Mouse (Mus musculus): ENCODE data around the gene Ints11. TPM values are rescaled to one million over a fixed set of nuclear protein-coding genes. Genes with fewer than 3 reads are reported as not detected.

Gene Ints11
- polyA plus RNA-seq, 1 experiment = 21.7 TPM

DNA sequence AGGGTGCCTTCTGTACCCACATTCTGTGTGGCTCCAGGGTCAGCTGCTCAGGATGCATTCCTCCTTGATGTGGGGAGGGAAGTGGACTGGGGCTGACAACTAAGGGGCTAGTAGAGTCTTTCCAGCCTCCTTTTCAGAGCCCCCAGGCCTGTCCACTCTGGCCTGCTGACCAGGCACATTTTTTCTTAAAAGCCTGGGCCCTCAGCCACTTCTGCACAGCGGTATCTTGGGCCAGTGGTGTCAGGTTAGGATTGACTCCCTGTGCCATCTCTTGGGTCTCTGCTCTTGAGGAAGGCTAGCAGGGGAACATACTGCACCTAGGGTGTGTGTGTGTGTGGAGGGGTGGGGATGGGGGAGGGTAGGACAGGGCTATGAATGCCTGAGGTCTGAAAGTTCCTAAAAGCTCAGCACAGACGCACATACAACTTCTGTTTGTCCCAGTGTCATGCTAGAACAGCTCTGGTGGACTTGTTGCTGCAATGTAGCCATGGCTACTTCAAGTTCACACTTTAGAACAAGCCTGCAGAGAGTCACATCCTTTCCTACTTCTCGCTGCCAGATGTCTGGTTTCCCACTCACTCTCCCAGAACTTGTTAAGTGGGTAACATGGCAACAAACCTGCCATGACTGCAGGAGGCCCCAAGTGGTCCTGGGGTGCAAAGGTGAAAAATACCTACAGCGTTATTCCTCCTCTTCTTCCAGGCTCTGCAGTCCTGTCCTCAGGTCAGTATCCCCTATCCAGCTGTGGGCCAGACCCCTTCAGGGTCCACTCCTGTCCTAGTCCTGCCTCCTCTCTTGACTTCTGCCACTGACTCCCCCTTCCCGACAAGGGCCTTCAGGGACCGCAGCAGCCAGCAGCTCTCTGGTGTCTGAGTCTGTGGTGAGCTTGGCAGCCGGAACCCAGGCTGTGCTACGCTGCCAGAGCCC lies 29.0 kb upstream of the Ints11 start:
- no peak for TF ChIP-seq CTCF (IDR thresholded peaks at IDR 0.05; ENCODE audit: control insufficient read depth, insufficient read depth, insufficient replicate concordance, low read depth, low read length)
- no peak for TF ChIP-seq POLR2A (IDR thresholded peaks at IDR 0.05; ENCODE audit: control insufficient read depth, low read depth, low read length)
- H3K4me3 ChIP-seq (ENCODE audit: control insufficient read depth, low read depth, low read length) = peak overlapping the region; percentile 58
- no peaks in the 10 kb centered on the region; the same call in 1 of the 2 replicates for H3K36me3 ChIP-seq (ENCODE audit: control insufficient read depth, insufficient read depth, low read length)
- H3K27ac ChIP-seq (ENCODE audit: control insufficient read depth, insufficient read depth, low read depth, low read length) = peak overlapping the region; percentile 64
- peaks cover 22% of the 10 kb centered on the region for H3K4me1 ChIP-seq (ENCODE audit: control insufficient read depth, insufficient read depth, low read length)
- H3K27me3 ChIP-seq (ENCODE audit: control insufficient read depth, insufficient read depth, low read length) = no peaks in the 10 kb centered on the region

DNA sequence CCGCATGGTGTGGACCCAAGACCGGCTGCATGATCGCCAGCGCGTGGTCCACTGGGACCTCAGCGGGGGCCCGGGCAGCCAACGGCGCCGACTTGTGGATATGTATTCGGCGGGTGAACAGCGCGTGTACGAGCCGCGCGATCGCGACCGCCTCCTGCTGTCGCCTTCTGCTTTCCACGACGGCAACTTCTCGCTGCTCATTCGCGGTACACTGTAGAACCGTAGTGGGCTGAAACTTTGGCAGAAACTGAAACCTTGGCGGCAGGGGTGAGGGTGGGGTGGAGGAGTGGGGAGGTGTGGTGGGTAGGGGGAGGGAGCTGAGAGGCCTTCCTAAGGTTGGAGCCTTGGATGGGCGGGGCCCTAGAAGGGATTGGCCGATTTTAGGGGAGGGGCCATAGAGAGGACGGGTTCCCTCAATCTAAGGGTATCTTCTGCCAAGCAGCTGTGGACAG lies 28.3 kb upstream of the Ints11 start:
- no peaks in the 10 kb centered on the region; the same call in 1 of the 2 replicates for H3K36me3 ChIP-seq (ENCODE audit: control insufficient read depth, insufficient read depth, low read length)
- peaks cover 22% of the 10 kb centered on the region for H3K4me1 ChIP-seq (ENCODE audit: control insufficient read depth, insufficient read depth, low read length)
- no peaks in the 10 kb centered on the region for H3K27me3 ChIP-seq (ENCODE audit: control insufficient read depth, insufficient read depth, low read length)
- H3K27ac ChIP-seq (ENCODE audit: control insufficient read depth, insufficient read depth, low read depth, low read length) = peak overlapping the region; percentile 19; the same call in 1 of the 2 replicates
- TF ChIP-seq CTCF (IDR thresholded peaks at IDR 0.05; ENCODE audit: control insufficient read depth, insufficient read depth, insufficient replicate concordance, low read depth, low read length) = no peak
- peak; percentile 46; the same call in 1 of the 2 replicates for TF ChIP-seq POLR2A (IDR thresholded peaks at IDR 0.05; ENCODE audit: control insufficient read depth, low read depth, low read length)
- peak overlapping the region; percentile 58 for H3K4me3 ChIP-seq (ENCODE audit: control insufficient read depth, low read depth, low read length)

DNA sequence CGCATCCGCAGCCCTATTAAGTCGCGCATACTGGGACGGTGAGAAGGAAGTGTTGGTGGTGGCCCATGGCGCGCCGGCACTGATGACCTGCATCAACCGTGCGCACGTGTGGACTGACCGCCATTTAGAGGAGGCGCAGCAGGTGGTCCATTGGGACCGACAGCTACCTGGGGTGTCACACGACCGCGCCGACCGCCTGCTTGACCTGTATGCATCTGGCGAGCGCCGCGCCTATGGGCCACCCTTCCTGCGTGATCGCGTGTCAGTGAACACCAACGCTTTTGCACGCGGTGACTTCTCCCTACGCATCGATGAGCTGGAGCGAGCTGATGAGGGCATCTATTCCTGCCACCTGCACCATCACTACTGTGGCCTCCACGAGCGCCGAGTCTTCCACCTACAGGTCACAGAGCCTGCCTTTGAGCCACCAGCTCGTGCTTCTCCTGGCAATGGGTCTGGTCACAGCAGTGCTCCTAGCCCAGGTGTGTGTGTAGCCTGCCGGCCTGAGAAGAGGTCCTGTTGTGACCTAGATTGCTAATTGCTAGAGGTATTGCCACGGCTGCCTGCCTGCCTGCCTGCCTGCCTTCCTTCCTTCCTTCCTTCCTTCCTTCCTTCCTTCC lies 27.6 kb upstream of the Ints11 start:
- Histone ChIP-seq H3K36me3 (ENCODE audit: control insufficient read depth, insufficient read depth, low read length) (no peaks in the 10 kb centered on the region; the same call in 1 of the 2 replicates), H3K4me1 (ENCODE audit: control insufficient read depth, insufficient read depth, low read length) (peaks cover 27% of the 10 kb centered on the region), H3K27me3 (ENCODE audit: control insufficient read depth, insufficient read depth, low read length) (no peaks in the 10 kb centered on the region), H3K27ac (ENCODE audit: control insufficient read depth, insufficient read depth, low read depth, low read length) (no peak overlapping the region), H3K4me3 (ENCODE audit: control insufficient read depth, low read depth, low read length) (peak overlapping the region; percentile 58)
- TF ChIP-seq POLR2A (IDR thresholded peaks at IDR 0.05; ENCODE audit: control insufficient read depth, low read depth, low read length) (no peak), CTCF (IDR thresholded peaks at IDR 0.05; ENCODE audit: control insufficient read depth, insufficient read depth, insufficient replicate concordance, low read depth, low read length) (no peak)

DNA sequence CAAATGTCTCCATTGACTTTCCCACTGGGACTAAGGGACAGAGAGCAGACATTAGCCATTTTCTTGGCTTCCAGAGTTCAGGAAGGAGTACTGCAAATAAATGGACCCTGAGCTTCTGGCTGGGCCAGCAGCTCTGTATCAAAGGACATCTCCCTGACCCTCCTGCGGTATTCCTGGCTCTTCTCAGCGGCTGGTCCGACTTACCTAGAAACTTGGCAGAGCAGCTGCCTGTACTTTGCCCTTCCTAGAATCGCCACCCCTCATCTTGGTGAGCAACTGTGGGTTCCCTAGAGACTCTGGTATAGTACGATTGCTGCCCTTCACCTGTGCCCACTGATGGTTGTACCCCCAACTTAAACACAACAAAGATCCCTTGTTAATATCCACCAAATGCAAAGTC lies 26.1 kb upstream of the Ints11 start:
- H3K4me3 ChIP-seq (ENCODE audit: control insufficient read depth, low read depth, low read length) = no peak overlapping the region
- H3K27me3 ChIP-seq (ENCODE audit: control insufficient read depth, insufficient read depth, low read length) = no peaks in the 10 kb centered on the region
- H3K36me3 ChIP-seq (ENCODE audit: control insufficient read depth, insufficient read depth, low read length) = no peaks in the 10 kb centered on the region; the same call in 1 of the 2 replicates
- TF ChIP-seq CTCF (IDR thresholded peaks at IDR 0.05; ENCODE audit: control insufficient read depth, insufficient read depth, insufficient replicate concordance, low read depth, low read length) (no peak), POLR2A (IDR thresholded peaks at IDR 0.05; ENCODE audit: control insufficient read depth, low read depth, low read length) (no peak)
- peaks cover 29% of the 10 kb centered on the region for H3K4me1 ChIP-seq (ENCODE audit: control insufficient read depth, insufficient read depth, low read length)
- no peak overlapping the region for H3K27ac ChIP-seq (ENCODE audit: control insufficient read depth, insufficient read depth, low read depth, low read length)

DNA sequence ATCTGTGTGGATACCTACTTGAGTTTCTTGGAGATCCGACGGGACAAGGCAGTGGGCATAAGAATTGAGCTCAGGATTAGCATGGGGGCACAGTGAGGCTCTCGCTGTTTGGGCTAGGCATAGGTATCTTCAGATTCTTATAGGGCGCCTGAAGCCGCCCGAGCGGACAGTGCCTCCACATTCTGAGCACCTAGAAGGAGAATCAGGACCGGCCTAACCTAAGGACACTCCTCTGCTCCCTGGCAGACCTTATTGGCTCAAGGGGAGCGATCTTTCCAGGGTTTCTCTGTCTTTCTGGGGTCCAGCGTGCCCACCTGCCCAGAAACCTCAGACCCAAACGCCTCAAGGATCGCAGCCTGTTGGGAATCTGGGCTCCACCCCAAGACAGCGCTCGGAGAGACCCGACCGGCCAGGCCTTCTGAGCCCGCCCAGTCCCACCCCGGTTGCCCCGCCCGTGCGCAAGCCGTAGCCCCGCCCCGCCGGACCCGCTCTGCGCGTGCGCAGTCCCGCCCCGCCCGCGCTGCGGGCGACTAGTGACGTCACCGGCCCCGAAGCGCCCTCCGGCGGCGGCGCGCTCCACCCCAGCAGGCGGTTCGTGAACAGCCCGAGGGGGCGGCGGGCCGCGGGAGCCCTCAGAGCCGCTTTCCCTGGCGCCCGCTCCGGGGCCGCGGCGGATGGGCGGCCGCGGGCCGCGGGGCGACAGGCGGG lies 22.3 kb upstream of the Ints11 start, which contains the start of gene Dvl1:
Gene Dvl1 (plus strand): TSS at position 532 of the 708 bp plus-strand sequence.
- TF ChIP-seq POLR2A (IDR thresholded peaks at IDR 0.05; ENCODE audit: control insufficient read depth, low read depth, low read length) = peak; percentile 69
- no peak for TF ChIP-seq CTCF (IDR thresholded peaks at IDR 0.05; ENCODE audit: control insufficient read depth, insufficient read depth, insufficient replicate concordance, low read depth, low read length)
- peak within 1 kb of the TSS; percentile 92 for H3K4me3 ChIP-seq (ENCODE audit: control insufficient read depth, low read depth, low read length)
- peaks cover 19% of the 10 kb centered on the region for H3K4me1 ChIP-seq (ENCODE audit: control insufficient read depth, insufficient read depth, low read length)
- peak within 1 kb of the TSS; percentile 81 for H3K27ac ChIP-seq (ENCODE audit: control insufficient read depth, insufficient read depth, low read depth, low read length)
- no peaks in the 10 kb centered on the region; the same call in 1 of the 2 replicates for H3K36me3 ChIP-seq (ENCODE audit: control insufficient read depth, insufficient read depth, low read length)
- no peaks in the 10 kb centered on the region for H3K27me3 ChIP-seq (ENCODE audit: control insufficient read depth, insufficient read depth, low read length)

DNA sequence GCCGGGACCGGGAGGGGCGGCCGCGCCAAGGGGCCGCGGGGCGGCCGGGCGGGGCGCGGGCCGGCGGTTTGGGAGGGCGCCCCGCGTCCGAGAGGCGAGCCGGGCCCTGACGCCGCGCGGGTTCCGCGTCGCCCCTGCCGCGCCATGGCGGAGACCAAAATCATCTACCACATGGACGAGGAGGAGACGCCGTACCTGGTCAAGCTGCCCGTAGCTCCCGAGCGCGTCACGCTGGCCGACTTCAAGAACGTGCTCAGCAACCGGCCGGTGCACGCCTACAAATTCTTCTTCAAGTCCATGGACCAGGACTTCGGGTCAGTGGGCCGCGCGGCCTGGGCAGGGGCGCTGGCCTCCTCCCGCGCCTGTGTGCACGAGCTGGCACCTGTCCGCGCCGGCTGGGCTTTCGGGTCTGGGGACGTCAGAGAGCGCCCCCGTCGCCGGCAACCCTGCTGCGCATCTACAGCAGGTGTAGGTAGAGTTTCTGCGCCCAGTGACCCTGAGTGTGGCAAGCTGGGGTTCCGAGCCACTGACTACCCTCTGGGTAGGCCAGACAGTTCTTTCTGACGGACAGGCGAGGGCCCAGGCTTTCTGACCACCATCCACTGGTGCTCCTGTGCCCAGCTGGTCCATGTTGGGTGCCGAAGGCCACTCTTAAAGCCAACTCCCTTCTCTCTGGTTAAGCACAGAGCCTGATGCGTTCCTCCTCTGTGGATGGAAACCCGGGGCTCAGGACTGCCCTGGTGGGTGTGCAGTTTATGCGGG lies 21.6 kb upstream of the Ints11 start:
- peaks cover 19% of the 10 kb centered on the region for H3K4me1 ChIP-seq (ENCODE audit: control insufficient read depth, insufficient read depth, low read length)
- no peaks in the 10 kb centered on the region for H3K27me3 ChIP-seq (ENCODE audit: control insufficient read depth, insufficient read depth, low read length)
- H3K27ac ChIP-seq (ENCODE audit: control insufficient read depth, insufficient read depth, low read depth, low read length) = peak overlapping the region; percentile 70
- H3K4me3 ChIP-seq (ENCODE audit: control insufficient read depth, low read depth, low read length) = peak overlapping the region; percentile 87
- no peaks in the 10 kb centered on the region; the same call in 1 of the 2 replicates for H3K36me3 ChIP-seq (ENCODE audit: control insufficient read depth, insufficient read depth, low read length)
- TF ChIP-seq CTCF (IDR thresholded peaks at IDR 0.05; ENCODE audit: control insufficient read depth, insufficient read depth, insufficient replicate concordance, low read depth, low read length) (no peak), POLR2A (IDR thresholded peaks at IDR 0.05; ENCODE audit: control insufficient read depth, low read depth, low read length) (no peak)

Data from testis, adult 2 months (tissue).